Mouse (Mus musculus): ENCODE data around the gene Aaas. TPM values are rescaled to one million over a fixed set of nuclear protein-coding genes. Genes with fewer than 3 reads are reported as not detected.
A peak's percentile ranks its signal among the peaks of the same experiment; 100 is the strongest.

Gene Aaas
- total and polyA plus RNA-seq, 2 experiments from 2014 or later = 27.9 to 31.6 TPM

- H3K9ac ChIP-seq = no peak overlapping the region
- H3K4me1 ChIP-seq (ENCODE audit: insufficient read depth) = no peaks in the 10 kb centered on the region
- no peak overlapping the region for H3K4me3 ChIP-seq (ENCODE audit: low read depth, low read length)
- no peak for TF ChIP-seq CTCF (IDR thresholded peaks at IDR 0.05; ENCODE audit: low read depth)
- WGBS = 77% methylated on average over 3 of the region's 3 CpGs
- H3K36me3 ChIP-seq (ENCODE audit: insufficient read depth) = no peaks in the 10 kb centered on the region
- no peak for DNase-seq
- H3K4me2 ChIP-seq (ENCODE audit: low read depth) = no peak overlapping the region
- no peak overlapping the region for H3K27ac ChIP-seq (ENCODE audit: low read depth, low read length)
- no peaks in the 10 kb centered on the region for H3K27me3 ChIP-seq (ENCODE audit: insufficient read depth, low read length)
- no peaks in the 10 kb centered on the region for H3K9me3 ChIP-seq (ENCODE audit: low read length)
- ATAC-seq = no peak
Observed at GRCm38 (mm10) chr15:102388942-102389341, 38.4 kb upstream of the Aaas start.

DNA sequence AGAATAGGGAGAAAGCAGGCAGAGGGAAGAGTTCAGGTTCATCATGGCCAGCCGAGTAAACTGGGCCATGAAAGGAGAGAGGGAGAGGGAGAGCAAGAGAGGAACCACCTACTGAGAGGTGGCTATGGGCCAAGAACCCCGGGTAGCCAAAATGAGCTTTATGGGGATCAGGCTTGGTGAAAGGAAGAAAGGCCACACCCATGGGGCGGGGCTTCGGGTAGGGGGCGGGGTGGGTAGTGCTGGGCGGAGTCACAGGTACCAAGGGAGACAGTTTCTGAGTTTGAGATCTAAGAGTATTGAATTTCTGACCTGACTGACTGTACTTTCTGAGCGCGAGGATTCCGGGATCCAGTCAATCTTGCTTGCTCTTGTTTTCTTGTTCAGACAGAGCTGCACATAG is 36.1 kb upstream of the Aaas start:
- WGBS = 53% methylated on average over 9 of the region's 9 CpGs
- H3K4me3 ChIP-seq (ENCODE audit: low read depth, low read length) = no peak overlapping the region
- no peak for ATAC-seq
- no peaks in the 10 kb centered on the region for H3K9me3 ChIP-seq (ENCODE audit: low read length)
- no peak for TF ChIP-seq CTCF (IDR thresholded peaks at IDR 0.05; ENCODE audit: low read depth)
- H3K36me3 ChIP-seq (ENCODE audit: insufficient read depth) = no peaks in the 10 kb centered on the region
- no peak for DNase-seq
- no peak overlapping the region for H3K9ac ChIP-seq
- H3K4me1 ChIP-seq (ENCODE audit: insufficient read depth) = no peaks in the 10 kb centered on the region
- H3K27me3 ChIP-seq (ENCODE audit: insufficient read depth, low read length) = no peaks in the 10 kb centered on the region
- no peak overlapping the region for H3K4me2 ChIP-seq (ENCODE audit: low read depth)
- no peak overlapping the region for H3K27ac ChIP-seq (ENCODE audit: low read depth, low read length)

- H3K36me3 ChIP-seq (ENCODE audit: insufficient read depth) = no peaks in the 10 kb centered on the region
- H3K9ac ChIP-seq = no peak overlapping the region
- no peaks in the 10 kb centered on the region for H3K4me1 ChIP-seq (ENCODE audit: insufficient read depth)
- H3K27me3 ChIP-seq (ENCODE audit: insufficient read depth, low read length) = no peaks in the 10 kb centered on the region
- no peak overlapping the region for H3K4me3 ChIP-seq (ENCODE audit: low read depth, low read length)
- no peaks in the 10 kb centered on the region for H3K9me3 ChIP-seq (ENCODE audit: low read length)
- H3K4me2 ChIP-seq (ENCODE audit: low read depth) = no peak overlapping the region
- no peak overlapping the region for H3K27ac ChIP-seq (ENCODE audit: low read depth, low read length)
- DNase-seq (no peak), ATAC-seq (no peak)
- TF ChIP-seq CTCF (IDR thresholded peaks at IDR 0.05; ENCODE audit: low read depth) = no peak
- WGBS = 93% methylated on average over 6 of the region's 6 CpGs
Observed at GRCm38 (mm10) chr15:102383671-102384070, 33.1 kb upstream of the Aaas start.

- ATAC-seq (peak; percentile 88), DNase-seq (peak; percentile 90)
- H3K27me3 ChIP-seq (ENCODE audit: insufficient read depth, low read length) = no peaks in the 10 kb centered on the region
- peak; percentile 97 for TF ChIP-seq CTCF (IDR thresholded peaks at IDR 0.05; ENCODE audit: low read depth)
- no peaks in the 10 kb centered on the region for H3K36me3 ChIP-seq (ENCODE audit: insufficient read depth)
- WGBS = under 1% methylated on average over 7 of the region's 7 CpGs
- no peak overlapping the region for H3K4me2 ChIP-seq (ENCODE audit: low read depth)
- H3K9me3 ChIP-seq (ENCODE audit: low read length) = no peaks in the 10 kb centered on the region
- H3K4me3 ChIP-seq (ENCODE audit: low read depth, low read length) = no peak overlapping the region
- no peaks in the 10 kb centered on the region for H3K4me1 ChIP-seq (ENCODE audit: insufficient read depth)
- no peak overlapping the region for H3K27ac ChIP-seq (ENCODE audit: low read depth, low read length)
- no peak overlapping the region for H3K9ac ChIP-seq
Observed at GRCm38 (mm10) chr15:102381575-102381974, 31.0 kb upstream of the Aaas start.

- Histone ChIP-seq H3K9me3 (ENCODE audit: low read length) (no peaks in the 10 kb centered on the region), H3K9ac (no peak overlapping the region), H3K27ac (ENCODE audit: low read depth, low read length) (no peak overlapping the region), H3K36me3 (ENCODE audit: insufficient read depth) (no peaks in the 10 kb centered on the region), H3K4me2 (ENCODE audit: low read depth) (no peak overlapping the region), H3K4me1 (ENCODE audit: insufficient read depth) (no peaks in the 10 kb centered on the region), H3K27me3 (ENCODE audit: insufficient read depth, low read length) (no peaks in the 10 kb centered on the region), H3K4me3 (ENCODE audit: low read depth, low read length) (no peak overlapping the region)
- DNase-seq (no peak), ATAC-seq (no peak)
- no peak for TF ChIP-seq CTCF (IDR thresholded peaks at IDR 0.05; ENCODE audit: low read depth)
- WGBS = 12% methylated on average over 10 of the region's 10 CpGs
Observed at GRCm38 (mm10) chr15:102377810-102378262, 27.3 kb upstream of the Aaas start.

GRCm38 (mm10) chr15:102377163-102377543 is 26.6 kb upstream of the Aaas start:
- H3K27ac ChIP-seq (ENCODE audit: low read depth, low read length) = 0 out of 2 replicates have a peak overlapping the region, but pooled peaks have one; percentile 2
- peak overlapping the region; percentile 52 for H3K9ac ChIP-seq
- TF ChIP-seq CTCF (IDR thresholded peaks at IDR 0.05; ENCODE audit: low read depth) = peak; percentile 86
- H3K27me3 ChIP-seq (ENCODE audit: insufficient read depth, low read length) = no peaks in the 10 kb centered on the region
- DNase-seq (peak; percentile 81), ATAC-seq (peak; percentile 65)
- H3K9me3 ChIP-seq (ENCODE audit: low read length) = no peaks in the 10 kb centered on the region
- peak overlapping the region; percentile 49 for H3K4me3 ChIP-seq (ENCODE audit: low read depth, low read length)
- H3K4me2 ChIP-seq (ENCODE audit: low read depth) = peak overlapping the region; percentile 97
- no peaks in the 10 kb centered on the region for H3K36me3 ChIP-seq (ENCODE audit: insufficient read depth)
- WGBS = 0% methylated on average over 7 of the region's 7 CpGs
- no peaks in the 10 kb centered on the region for H3K4me1 ChIP-seq (ENCODE audit: insufficient read depth)

GRCm38 (mm10) chr15:102376453-102377162 is 26.0 kb upstream of the Aaas start:
- 3% methylated on average over 42 of the region's 43 CpGs for WGBS
- H3K4me2 ChIP-seq (ENCODE audit: low read depth) = peak overlapping the region; percentile 97
- ATAC-seq = peak; percentile 61

More at GRCm38 (mm10) chr15:102376453-102377162, 26.0 kb upstream of the Aaas start:
- H3K4me3 ChIP-seq (ENCODE audit: low read depth, low read length) = peak overlapping the region; percentile 49
- no peaks in the 10 kb centered on the region for H3K27me3 ChIP-seq (ENCODE audit: insufficient read depth, low read length)
- peak; percentile 41 for DNase-seq
- H3K9me3 ChIP-seq (ENCODE audit: low read length) = no peaks in the 10 kb centered on the region
- H3K4me1 ChIP-seq (ENCODE audit: insufficient read depth) = no peaks in the 10 kb centered on the region
- TF ChIP-seq CTCF (IDR thresholded peaks at IDR 0.05; ENCODE audit: low read depth) = no peak
- H3K9ac ChIP-seq = peak overlapping the region; percentile 52
- 0 out of 2 replicates have a peak overlapping the region, but pooled peaks have one; percentile 2 for H3K27ac ChIP-seq (ENCODE audit: low read depth, low read length)
- H3K36me3 ChIP-seq (ENCODE audit: insufficient read depth) = no peaks in the 10 kb centered on the region

All from forebrain, postnatal 0 days (tissue).